Mouse (Mus musculus) regulatory T cell (primary cell): Measurements from ENCODE around the gene Rnf31.

Experiments
- in situ Hi-C: fragments of 300-600 bp; cut with MboI, MseI; formaldehyde crosslinking; loops from one replicate; pipeline ENCODE4 v1.15.1; 2025; ENCODE audit warnings: high pct_unique_total_duplicates

Gene Rnf31

GRCm38 (mm10) chr14:55603633-55604576 is 12.4 kb downstream of the Rnf31 start:
- in situ Hi-C loops = no loop called here

DNA sequence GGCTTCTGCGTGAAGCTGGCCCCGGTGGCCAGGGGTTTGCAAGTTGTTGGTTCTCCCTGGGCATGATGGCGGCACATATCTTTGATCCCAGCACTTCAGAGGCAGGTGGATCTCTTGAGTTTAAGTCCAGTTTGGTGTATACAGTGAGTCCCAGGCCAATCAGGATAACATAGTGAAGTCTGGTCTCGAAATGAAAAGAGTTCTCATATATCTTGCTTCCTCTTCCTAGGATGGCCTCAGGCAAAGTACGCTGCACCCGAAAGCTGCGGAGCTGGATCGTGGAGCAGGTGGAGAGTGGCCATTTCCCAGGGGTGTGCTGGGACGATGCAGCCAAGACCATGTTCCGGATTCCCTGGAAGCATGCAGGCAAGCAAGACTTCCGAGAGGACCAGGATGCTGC is 13.3 kb downstream of the Rnf31 start:
- in situ Hi-C loops = no loop called here

- in situ Hi-C loops = no loop called here
These were observed 14.4 kb downstream of the Rnf31 start for GRCm38 (mm10) chr14:55605743-55606459.

- in situ Hi-C loops = no loop called here
These were observed 16.8 kb downstream of the Rnf31 start for GRCm38 (mm10) chr14:55608339-55608738.

GRCm38 (mm10) chr14:55613346-55613745 is 21.8 kb downstream of the Rnf31 start:
- in situ Hi-C loops = no loop called here

DNA sequence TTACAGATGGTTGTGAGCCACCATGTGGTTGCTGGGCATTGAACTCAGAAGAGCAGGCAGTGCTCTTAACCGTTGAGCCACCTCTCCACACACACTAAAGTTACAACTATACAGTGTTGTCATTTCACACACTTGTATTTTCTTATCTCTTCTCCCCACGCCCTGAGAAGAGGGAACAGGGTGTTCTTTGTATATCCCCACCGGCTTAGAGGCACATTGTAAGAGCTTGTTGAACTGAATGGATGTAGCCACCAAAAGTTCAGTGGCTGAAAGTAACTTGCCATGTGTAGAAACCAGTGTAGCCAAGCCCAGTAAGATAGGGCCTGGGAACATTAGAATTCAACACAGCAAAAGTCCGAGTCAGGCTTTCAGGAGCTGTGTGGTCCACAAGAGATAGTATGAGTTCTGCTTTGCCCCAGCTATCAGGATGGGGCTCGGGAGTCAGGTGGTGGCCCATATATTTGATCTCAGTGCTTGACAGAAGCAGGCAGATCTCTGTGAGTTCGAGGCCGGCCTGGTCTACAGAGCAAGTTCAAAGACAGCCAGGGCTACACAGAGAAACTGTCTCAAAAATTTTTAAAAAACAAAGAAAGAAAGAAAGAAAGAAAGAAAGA is 23.2 kb downstream of the Rnf31 start:
- in situ Hi-C loops = no loop called here

GRCm38 (mm10) chr14:55615876-55616275 is 24.4 kb downstream of the Rnf31 start:
- in situ Hi-C loops = no loop called here

GRCm38 (mm10) chr14:55616844-55617243 is 25.3 kb downstream of the Rnf31 start:
- in situ Hi-C loops = no loop called here

DNA sequence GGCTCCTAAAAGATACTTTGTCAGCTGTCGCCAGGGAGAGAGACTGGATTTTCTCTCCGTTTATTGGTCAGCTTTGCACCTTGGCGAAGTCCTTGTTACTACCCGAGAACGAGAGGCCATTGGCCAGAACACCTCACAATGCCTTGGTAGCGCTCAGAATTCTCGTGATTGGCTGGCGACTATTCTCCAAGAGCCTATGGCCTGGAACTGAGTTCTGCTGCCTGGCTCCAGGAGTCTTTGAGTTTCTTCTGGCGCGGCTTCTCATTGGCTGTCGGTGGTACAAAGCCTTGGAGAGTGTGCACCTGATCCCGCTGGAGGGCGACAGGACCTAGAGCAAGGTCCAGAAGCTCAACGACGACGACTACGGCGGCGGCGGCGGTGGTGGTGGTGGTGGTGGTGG is 26.3 kb downstream of the Rnf31 start, which contains the start of gene Rec8:
Gene Rec8, plus strand, starts transcription at position 216 of the 400 bp plus-strand sequence.
- in situ Hi-C loops = no loop called here

DNA sequence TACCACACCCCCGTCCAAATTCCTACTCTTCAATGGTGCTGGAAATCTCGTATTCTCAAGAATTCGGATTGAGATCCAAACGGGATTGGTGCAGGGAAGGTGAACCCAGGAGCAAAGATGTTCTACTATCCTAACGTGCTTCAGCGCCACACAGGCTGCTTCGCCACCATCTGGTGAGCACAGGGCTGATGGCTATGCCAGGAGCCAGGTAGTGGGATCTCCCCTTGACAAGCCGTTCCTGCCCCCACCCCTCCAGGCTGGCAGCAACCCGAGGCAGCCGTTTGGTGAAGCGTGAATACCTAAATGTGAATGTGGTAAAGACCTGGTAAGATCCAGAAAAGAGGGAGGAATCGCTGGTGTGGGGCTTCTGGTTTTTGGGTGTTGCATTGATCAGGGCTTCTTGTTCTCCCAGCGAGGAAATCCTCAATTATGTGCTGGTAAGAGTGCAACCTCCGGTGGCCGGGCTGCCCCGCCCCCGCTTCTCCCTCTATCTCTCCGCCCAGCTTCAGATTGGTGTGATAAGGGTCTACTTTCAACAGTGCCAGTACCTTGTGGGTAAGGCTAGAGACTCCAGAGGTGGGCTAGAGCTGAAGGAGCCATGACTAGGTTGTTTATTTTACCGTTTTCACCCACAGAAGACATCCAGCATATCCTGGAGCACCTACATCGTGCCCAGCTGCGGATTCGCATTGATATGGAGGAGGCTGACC is 27.1 kb downstream of the Rnf31 start:
- in situ Hi-C loops = no loop called here

DNA sequence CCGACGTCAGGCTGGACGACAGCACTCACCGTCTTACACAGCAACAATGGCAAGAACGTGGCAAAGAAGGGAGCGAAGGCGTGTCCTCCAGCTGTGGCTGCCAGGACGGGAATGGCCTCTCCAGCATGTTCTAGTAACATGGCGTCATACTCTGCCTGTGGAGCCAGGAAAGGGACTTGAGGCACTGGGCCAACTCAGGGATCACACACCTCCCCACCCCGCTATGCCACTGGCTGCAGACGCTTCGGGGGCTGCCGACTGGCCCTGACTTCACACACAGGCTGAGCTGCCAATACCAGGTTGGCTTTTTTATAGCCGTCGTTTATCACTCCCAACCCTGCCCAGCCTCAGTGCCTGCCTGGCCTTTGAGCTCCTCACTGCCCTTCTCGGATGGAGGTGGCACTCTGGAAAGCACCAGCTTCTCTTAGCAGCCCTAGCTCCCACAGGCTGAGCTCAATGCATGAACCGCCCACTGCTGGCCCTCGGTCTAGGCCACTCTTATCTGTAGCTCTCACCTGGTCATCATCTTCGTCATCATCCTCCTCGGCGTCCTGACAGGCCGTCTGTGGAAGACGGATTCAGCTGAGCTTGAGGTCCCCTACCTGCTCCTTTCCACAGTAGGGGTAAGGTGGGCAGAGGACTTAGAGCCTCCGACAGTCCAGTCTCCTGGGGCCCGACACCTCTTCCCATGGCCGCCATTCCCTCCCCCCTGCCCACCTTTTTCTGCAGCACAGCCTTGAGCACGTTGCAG is 36.7 kb downstream of the Rnf31 start:
- in situ Hi-C loops = no loop called here

DNA sequence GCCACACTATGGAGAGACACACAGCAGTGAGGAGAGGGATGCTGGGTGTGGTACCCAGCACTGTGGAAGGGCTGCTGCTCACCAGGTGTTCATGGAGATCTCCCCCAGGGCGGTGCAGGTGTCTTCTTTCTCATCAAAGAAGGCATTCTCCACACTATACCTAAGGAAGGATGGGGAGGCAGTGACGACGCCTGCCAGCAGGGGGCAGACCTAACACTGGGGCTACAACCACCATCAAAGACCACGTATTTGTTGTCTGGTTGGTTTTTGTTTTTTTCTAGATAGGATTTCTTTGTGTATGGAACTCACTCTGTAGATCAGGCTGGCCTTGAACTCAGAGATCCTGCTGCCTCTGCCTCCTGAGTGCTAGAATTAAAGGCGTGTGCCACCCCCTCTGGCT is 37.8 kb downstream of the Rnf31 start:
- in situ Hi-C loops = no loop called here

DNA sequence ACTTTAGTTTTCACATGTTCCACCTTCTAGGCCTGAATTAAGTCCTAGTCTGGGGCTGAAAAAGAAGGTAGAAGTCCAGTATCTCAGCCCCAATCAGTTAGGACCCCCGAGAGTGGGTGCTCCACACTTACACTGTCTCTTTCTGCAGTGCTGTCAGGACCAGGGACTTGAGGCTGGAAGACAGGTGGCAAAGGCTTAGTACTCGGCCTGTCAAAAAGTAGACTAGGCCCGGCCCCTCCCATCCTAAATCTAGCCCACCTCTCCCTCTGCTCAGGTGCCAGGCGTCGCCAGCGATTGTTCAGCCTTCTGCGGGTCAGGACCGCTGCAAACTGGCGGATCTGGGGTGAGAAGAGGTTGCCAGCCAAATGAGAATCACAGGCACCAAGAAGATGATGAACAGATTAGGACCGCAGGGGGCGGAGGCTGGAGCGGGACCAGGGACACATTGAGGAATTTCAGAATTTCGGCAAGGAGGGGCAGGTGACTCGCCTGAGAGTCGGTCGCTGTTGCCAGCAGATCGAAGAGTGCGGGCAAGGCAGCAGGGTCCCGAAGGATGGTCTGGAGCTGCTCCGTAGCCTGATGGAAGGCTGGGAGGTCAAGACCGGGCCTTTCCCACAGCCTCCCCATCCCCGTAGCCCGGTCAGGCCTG is 43.5 kb downstream of the Rnf31 start:
- in situ Hi-C loops = no loop called here

- in situ Hi-C loops = no loop called here
These were observed 44.1 kb downstream of the Rnf31 start, which contains the start of gene Ipo4 for GRCm38 (mm10) chr14:55635523-55636007. Ipo4 (minus strand) TSS chr14:55635957.

DNA sequence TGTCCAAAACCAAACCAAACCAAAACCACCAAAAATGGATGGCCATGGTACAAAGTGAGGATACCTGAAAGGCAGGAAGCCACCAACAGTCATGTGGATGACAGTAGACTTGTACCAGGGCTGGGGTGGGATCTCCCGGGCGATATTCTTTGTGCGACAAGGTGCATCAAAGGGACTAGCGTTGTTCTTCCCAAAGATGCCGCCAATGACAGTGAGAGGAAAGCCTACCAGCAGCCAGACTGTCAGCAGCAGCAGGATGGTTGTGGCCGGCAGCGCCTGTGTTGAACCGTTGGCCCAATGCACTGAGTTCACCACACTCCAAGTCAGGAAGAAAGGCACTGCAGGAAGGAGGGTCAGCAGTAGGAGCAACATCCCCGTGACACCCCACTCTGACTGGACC is 46.3 kb downstream of the Rnf31 start, which contains the start of gene Gm49378:
Gene Gm49378, minus strand, starts transcription at position 101 of the 400 bp plus-strand sequence.
- in situ Hi-C loops = no loop called here

- in situ Hi-C loops = no loop called here
These were observed 49.3 kb downstream of the Rnf31 start for GRCm38 (mm10) chr14:55640816-55641215.

DNA sequence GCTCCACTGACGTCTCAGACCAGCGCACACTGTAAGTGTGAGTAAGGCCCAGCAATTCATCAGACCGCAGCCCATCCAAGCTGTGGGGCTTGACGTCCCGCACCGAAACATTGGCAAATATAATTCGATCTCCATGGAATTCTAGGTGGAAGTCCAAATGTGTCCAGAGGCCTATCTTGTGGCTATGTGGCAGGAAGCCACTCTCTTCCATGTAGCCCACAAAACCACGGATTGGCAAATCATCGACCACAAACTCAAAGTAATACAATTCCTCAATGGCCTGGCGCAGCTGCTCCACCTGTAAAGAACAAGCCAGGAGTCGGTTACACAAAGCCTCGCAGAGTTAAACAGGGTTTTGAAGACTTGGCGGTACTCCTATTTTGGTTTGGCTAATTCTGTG is 49.8 kb downstream of the Rnf31 start:
- in situ Hi-C loops = no loop called here

DNA sequence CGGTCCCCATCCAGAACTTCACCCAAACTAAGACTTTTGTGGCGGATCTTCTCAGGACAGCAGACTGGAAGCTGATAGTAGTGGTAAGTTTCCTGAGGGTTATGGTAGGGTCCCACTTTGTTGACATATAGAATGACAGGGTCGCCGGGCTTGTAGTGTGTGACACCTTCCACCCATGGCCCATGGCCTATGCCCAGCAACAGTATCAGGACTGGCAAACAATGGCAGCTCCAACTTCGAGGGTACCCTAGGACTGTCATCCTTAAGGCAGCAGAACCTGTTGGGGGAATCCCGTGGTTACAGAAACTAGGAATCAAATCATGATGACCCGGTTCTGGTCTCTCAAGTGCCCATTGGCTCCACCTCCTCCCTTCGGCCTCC is 51.2 kb downstream of the Rnf31 start:
- in situ Hi-C loops = no loop called here

DNA sequence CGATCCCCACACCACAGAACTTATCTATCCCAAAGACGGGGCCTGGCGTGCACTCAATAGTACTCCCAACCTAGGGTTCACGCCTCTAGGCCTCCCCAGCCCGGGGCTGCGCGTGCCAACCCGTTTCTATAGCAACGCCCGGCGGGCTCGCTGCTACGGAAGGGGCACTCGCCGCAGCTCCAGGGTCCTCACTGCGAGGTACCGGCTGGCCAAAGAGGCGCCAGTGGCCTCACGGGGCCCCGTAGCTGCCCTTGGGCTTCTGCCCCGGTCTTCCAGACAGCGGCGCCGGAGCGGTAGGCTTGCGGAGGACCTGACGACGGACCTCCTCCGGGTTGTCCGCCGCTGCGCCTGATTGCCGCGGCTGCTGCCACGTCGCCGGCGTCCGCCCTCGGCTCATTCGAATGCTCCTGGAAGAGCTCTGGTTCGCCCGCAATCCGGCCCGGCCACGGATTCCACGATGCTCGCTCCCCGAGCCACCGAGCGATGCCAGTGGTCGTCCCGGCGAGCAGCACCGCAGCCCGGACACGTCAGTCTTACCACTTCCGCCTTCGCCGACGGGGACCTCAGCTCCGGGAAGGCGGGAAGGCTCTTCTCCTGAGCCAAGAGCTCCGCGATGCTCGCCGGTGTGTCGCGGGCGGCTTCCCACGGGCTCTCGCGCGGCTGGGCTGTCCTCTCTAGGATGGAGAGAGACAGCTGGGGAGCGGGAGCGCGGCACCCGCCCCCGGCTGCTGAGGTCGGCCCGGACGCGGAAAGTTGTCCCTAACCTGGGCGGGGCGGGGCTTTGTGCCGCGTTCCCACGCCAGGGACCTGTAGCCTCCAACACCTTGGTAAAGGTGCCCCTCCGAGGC is 51.8 kb downstream of the Rnf31 start, which contains the start of gene Tm9sf1:
Gene Tm9sf1, minus strand, starts transcription at position 747 of the 848 bp plus-strand sequence.
- in situ Hi-C loops = no loop called here
